Mouse (Mus musculus): Measurements from ENCODE around the gene Acpp. TPM values are rescaled to one million over a fixed set of nuclear protein-coding genes. Genes with fewer than 3 reads are reported as not detected.
A peak's percentile ranks its signal among the peaks of the same experiment; 100 is the strongest.

The Acpp gene
- polyA plus RNA-seq, 1 experiment: 2.2 TPM

GRCm38 (mm10) chr9:104331301-104331700 lies 6.2 kb downstream of the Acpp start:
- Histone ChIP-seq H3K4me3 (ENCODE audit: extremely low read depth, insufficient read depth, insufficient read length) (no peak overlapping the region), H3K27ac (ENCODE audit: insufficient read depth, low read length) (no peak overlapping the region), H3K27me3 (ENCODE audit: control insufficient read depth, insufficient read depth, low read length) (no peaks in the 10 kb centered on the region), H3K4me1 (ENCODE audit: control insufficient read depth, insufficient read depth, insufficient read length) (no peaks in the 10 kb centered on the region), H3K36me3 (ENCODE audit: control insufficient read depth, insufficient read depth, low read length) (no peaks in the 10 kb centered on the region)
- peak in 1 of 2 experiments; percentile 5 for DNase-seq (ENCODE audit: low read depth in 1 of 2, low spot score in 2 of 2)
- no peak for TF ChIP-seq CTCF (IDR thresholded peaks at IDR 0.05; ENCODE audit: extremely low read depth, insufficient read depth, insufficient read length, insufficient replicate concordance)
- no peak for TF ChIP-seq POLR2A (IDR thresholded peaks at IDR 0.05; ENCODE audit: low read depth, low read length)
- 70% methylated on average over 5 of the region's 5 CpGs for WGBS

- Histone ChIP-seq H3K36me3 (ENCODE audit: control insufficient read depth, insufficient read depth, low read length) (no peaks in the 10 kb centered on the region), H3K27me3 (ENCODE audit: control insufficient read depth, insufficient read depth, low read length) (no peaks in the 10 kb centered on the region), H3K4me1 (ENCODE audit: control insufficient read depth, insufficient read depth, insufficient read length) (no peaks in the 10 kb centered on the region), H3K27ac (ENCODE audit: insufficient read depth, low read length) (no peak overlapping the region), H3K4me3 (ENCODE audit: extremely low read depth, insufficient read depth, insufficient read length) (no peak overlapping the region)
- no peak for DNase-seq (ENCODE audit: low read depth in 1 of 2, low spot score in 2 of 2)
- TF ChIP-seq CTCF (IDR thresholded peaks at IDR 0.05; ENCODE audit: extremely low read depth, insufficient read depth, insufficient read length, insufficient replicate concordance) (no peak), POLR2A (IDR thresholded peaks at IDR 0.05; ENCODE audit: low read depth, low read length) (no peak)
- 93% methylated on average over 4 of the region's 4 CpGs for WGBS
These were observed 8.9 kb downstream of the Acpp start for GRCm38 (mm10) chr9:104328655-104329054.

DNA sequence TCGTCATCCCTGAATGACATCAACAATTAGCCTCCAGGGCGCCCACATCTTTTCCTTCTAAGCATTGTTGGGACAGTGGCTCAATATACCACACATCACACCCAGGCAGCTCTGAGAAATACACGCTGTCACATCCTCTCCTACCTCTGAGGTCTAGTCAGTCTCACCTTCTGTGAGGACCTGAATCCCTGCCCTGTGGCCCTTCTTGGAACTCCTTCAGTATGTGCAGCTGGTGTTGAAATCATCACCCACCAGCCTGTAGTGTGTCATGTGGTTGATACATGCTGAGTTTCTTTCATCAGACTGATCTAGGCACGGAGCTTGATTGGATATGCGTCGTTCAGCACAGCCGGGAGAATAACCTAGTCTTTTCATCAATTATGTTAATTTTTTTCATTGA lies 16.0 kb downstream of the Acpp start:
- 76% methylated on average over 7 of the region's 7 CpGs for WGBS
- no peaks in the 10 kb centered on the region for H3K36me3 ChIP-seq (ENCODE audit: control insufficient read depth, insufficient read depth, low read length)
- DNase-seq (ENCODE audit: low read depth in 1 of 2, low spot score in 2 of 2): no peak
- H3K4me3 ChIP-seq (ENCODE audit: extremely low read depth, insufficient read depth, insufficient read length): no peak overlapping the region
- H3K27me3 ChIP-seq (ENCODE audit: control insufficient read depth, insufficient read depth, low read length): no peaks in the 10 kb centered on the region
- H3K4me1 ChIP-seq (ENCODE audit: control insufficient read depth, insufficient read depth, insufficient read length): no peaks in the 10 kb centered on the region
- TF ChIP-seq POLR2A (IDR thresholded peaks at IDR 0.05; ENCODE audit: low read depth, low read length) (no peak), CTCF (IDR thresholded peaks at IDR 0.05; ENCODE audit: extremely low read depth, insufficient read depth, insufficient read length, insufficient replicate concordance) (no peak)
- no peak overlapping the region for H3K27ac ChIP-seq (ENCODE audit: insufficient read depth, low read length)

- no peak overlapping the region for H3K27ac ChIP-seq (ENCODE audit: insufficient read depth, low read length)
- TF ChIP-seq POLR2A (IDR thresholded peaks at IDR 0.05; ENCODE audit: low read depth, low read length) (no peak), CTCF (IDR thresholded peaks at IDR 0.05; ENCODE audit: extremely low read depth, insufficient read depth, insufficient read length, insufficient replicate concordance) (no peak)
- no peaks in the 10 kb centered on the region for H3K4me1 ChIP-seq (ENCODE audit: control insufficient read depth, insufficient read depth, insufficient read length)
- H3K4me3 ChIP-seq (ENCODE audit: extremely low read depth, insufficient read depth, insufficient read length): no peak overlapping the region
- no peak for DNase-seq (ENCODE audit: low read depth in 1 of 2, low spot score in 2 of 2)
- H3K36me3 ChIP-seq (ENCODE audit: control insufficient read depth, insufficient read depth, low read length): no peaks in the 10 kb centered on the region
- WGBS: 90% methylated on average over 11 of the region's 11 CpGs
- H3K27me3 ChIP-seq (ENCODE audit: control insufficient read depth, insufficient read depth, low read length): no peaks in the 10 kb centered on the region
These were observed 21.2 kb downstream of the Acpp start for GRCm38 (mm10) chr9:104316351-104316750.

DNA sequence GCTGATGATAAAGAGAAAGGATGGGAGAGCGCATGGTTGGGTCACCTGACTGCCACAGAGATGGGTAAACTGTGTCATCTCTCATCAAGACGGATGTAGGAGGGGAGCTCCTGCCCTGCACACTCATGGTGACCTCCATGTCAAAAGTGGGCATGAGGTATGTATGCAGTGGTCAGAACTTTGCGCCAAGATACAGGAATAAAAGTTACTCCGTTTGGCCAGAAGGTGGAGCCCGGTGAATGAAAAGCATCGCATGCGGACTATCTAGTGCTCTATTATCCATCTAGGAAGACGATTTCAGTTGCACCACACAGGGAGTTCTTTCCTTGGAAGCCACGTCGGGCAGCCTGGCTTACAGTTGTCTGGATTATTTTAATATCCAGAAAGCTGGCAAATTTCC lies 22.0 kb downstream of the Acpp start:
- no peak overlapping the region for H3K4me3 ChIP-seq (ENCODE audit: extremely low read depth, insufficient read depth, insufficient read length)
- DNase-seq (ENCODE audit: low read depth in 1 of 2, low spot score in 2 of 2): no peak
- H3K4me1 ChIP-seq (ENCODE audit: control insufficient read depth, insufficient read depth, insufficient read length): no peaks in the 10 kb centered on the region
- WGBS: 14% methylated on average over 10 of the region's 10 CpGs
- TF ChIP-seq CTCF (IDR thresholded peaks at IDR 0.05; ENCODE audit: extremely low read depth, insufficient read depth, insufficient read length, insufficient replicate concordance) (no peak), POLR2A (IDR thresholded peaks at IDR 0.05; ENCODE audit: low read depth, low read length) (no peak)
- no peaks in the 10 kb centered on the region for H3K36me3 ChIP-seq (ENCODE audit: control insufficient read depth, insufficient read depth, low read length)
- H3K27ac ChIP-seq (ENCODE audit: insufficient read depth, low read length): no peak overlapping the region
- H3K27me3 ChIP-seq (ENCODE audit: control insufficient read depth, insufficient read depth, low read length): no peaks in the 10 kb centered on the region

- Histone ChIP-seq H3K4me1 (ENCODE audit: control insufficient read depth, insufficient read depth, insufficient read length) (no peaks in the 10 kb centered on the region), H3K27me3 (ENCODE audit: control insufficient read depth, insufficient read depth, low read length) (no peaks in the 10 kb centered on the region), H3K4me3 (ENCODE audit: extremely low read depth, insufficient read depth, insufficient read length) (no peak overlapping the region), H3K27ac (ENCODE audit: insufficient read depth, low read length) (no peak overlapping the region), H3K36me3 (ENCODE audit: control insufficient read depth, insufficient read depth, low read length) (no peaks in the 10 kb centered on the region)
- peak; percentile 25 to 55 for DNase-seq (ENCODE audit: low read depth in 1 of 2, low spot score in 2 of 2)
- WGBS: 21% methylated on average over 6 of the region's 6 CpGs
- no peak for TF ChIP-seq POLR2A (IDR thresholded peaks at IDR 0.05; ENCODE audit: low read depth, low read length)
- peak; percentile 74; the same call in 1 of the 2 replicates for TF ChIP-seq CTCF (IDR thresholded peaks at IDR 0.05; ENCODE audit: extremely low read depth, insufficient read depth, insufficient read length, insufficient replicate concordance)
These were observed 30.8 kb downstream of the Acpp start for GRCm38 (mm10) chr9:104306734-104307133.

GRCm38 (mm10) chr9:104305333-104306111 lies 32.0 kb downstream of the Acpp start:
- no peaks in the 10 kb centered on the region for H3K4me1 ChIP-seq (ENCODE audit: control insufficient read depth, insufficient read depth, insufficient read length)
- no peaks in the 10 kb centered on the region for H3K36me3 ChIP-seq (ENCODE audit: control insufficient read depth, insufficient read depth, low read length)
- TF ChIP-seq POLR2A (IDR thresholded peaks at IDR 0.05; ENCODE audit: low read depth, low read length) (no peak), CTCF (IDR thresholded peaks at IDR 0.05; ENCODE audit: extremely low read depth, insufficient read depth, insufficient read length, insufficient replicate concordance) (no peak)
- DNase-seq (ENCODE audit: low read depth in 1 of 2, low spot score in 2 of 2): no peak
- no peak overlapping the region for H3K27ac ChIP-seq (ENCODE audit: insufficient read depth, low read length)
- no peaks in the 10 kb centered on the region for H3K27me3 ChIP-seq (ENCODE audit: control insufficient read depth, insufficient read depth, low read length)
- no peak overlapping the region for H3K4me3 ChIP-seq (ENCODE audit: extremely low read depth, insufficient read depth, insufficient read length)
- WGBS: 91% methylated on average over 6 of the region's 6 CpGs
